Mouse (Mus musculus): ENCODE measurements at regions not wholly inside any gene's neighbourhood (a gene's known extent, or its start where the extent isn't known, plus 50 kb on each side); places are given as distances from the start of the nearest gene placed in this dataset.

DNA sequence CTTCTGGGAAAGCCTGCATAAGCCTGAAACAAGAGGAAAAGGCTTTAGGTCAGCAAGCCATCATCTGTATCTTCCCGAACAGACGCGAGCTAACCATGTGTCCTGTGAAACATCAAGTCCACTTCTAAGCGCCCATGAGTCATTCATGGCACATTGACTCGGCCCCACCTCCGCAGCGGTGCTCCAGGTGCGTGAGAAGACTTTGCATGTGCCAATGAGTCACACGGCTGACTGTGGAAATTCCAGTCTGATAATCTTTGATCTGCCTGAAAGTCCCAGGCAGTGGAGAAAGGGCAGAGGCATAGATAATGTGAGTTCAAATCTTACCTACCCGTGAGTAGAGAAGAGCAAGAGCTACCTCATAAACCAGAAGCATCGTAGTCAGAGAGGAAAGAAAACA lies 137.8 kb downstream of the Pfkfb3 start:
- no peak for DNase-seq

DNA sequence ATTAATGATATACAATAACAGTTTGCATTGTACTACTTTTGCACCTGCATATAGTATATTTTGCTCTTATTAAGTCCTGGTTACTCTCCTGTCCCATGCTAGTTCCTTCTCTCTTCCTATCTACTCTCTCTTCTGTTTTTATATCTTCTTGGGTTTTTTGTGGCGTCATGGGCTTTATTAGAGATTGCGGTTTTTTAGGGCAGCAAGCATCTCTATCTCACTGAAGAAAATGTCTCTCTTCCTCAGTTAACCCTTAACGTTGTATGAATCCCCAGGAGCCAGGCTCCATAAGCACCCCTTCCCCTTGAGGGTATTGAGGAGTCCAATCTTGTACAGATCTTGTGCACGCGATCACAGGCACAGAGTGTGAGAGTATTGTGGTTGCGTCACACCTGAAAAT lies 141.4 kb downstream of the Pfkfb3 start:
- no peak for DNase-seq

DNA sequence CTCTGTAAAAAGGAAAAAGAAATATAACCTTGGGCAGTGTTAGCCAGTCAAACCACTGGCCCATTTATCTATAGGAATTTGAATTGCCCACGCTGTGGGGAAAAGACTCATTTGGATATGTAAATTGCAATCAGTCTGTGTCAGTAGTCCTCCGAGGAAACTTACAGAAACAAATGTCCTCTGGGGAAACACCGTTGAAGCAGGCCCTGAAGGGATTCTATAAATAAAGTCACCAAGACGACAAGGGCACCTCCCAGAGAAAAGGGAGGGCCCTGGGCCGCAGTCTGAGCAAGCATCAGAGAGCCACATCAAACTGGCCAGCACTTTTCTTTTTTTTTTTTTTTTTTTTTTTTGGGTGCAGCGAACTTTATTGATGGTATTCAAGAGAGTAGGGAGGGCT lies 145.4 kb downstream of the Pfkfb3 start:
- no peak for DNase-seq

DNA sequence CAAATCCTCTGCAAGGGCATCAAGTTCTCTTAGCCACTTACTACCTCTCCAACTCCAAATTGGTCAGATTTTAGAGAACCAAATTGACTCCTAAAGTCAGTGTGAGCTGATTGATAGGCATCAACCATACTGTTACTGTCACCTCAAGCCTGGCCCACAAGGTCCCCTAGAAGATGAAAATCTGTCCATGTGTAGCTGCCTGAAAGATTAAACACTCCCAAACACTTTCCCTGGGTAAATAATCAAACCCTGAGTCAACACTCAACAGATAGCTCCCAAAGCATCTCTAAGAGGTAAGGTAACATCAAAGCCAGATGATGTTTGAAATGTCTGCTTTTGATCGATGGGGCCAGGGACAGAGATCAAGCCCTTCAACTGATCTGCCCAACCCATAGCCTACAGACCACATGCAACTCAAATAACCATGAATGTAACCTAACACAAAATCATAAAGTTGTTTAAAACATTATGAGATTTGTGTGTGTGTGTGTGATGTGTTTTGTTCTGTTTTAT lies 147.7 kb downstream of the Pfkfb3 start:
- DNase-seq: no peak

DNA sequence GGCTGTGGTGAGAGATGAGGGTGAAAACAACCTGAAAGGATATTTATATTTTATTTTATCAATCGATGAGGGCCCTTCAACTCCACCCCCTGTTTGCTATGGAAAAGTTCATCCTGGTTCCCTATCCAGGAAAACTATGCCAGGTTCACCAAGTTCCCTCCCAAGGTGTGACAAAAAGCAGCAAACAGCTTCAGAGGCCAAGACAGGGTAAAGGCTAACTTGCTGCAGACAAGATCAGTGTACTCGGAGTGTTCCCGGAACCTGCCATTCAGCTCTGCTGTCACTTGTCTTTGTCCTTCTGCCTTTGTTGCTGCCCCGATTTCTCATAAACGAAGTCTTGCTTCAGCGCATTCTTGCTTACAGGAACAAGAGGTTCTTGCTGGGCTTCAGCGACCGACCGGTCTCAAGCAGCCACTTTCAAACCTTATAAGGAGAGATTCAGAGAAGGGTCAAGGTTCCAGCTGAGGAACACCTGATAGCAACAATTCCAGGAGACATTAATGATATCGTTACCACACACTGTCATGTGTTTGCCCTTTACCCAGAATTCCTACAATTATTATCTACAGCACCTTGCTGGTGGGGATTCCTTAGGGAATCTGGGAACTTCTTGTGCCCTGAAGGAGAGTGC lies 151.5 kb downstream of the Pfkfb3 start:
- DNase-seq: no peak

DNA sequence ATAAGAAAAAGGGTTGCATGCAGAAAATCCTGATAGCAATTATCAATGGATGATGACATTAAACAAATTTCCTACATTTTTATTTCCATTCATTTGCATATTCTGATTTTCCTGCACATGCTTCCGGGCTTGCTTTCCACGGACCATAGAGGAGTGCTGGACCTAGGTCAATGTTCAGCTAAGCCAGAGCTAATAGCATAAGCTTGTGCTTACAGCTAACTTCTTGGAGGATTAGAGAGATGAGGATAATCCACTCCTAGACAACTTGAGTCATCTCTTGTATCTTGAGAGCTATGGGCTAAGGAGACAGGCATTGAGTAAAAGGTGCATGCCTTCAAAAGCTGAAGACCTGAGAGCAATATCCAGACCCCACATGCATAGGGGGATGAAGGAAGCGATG lies 154.5 kb downstream of the Pfkfb3 start:
- no peak for DNase-seq

DNA sequence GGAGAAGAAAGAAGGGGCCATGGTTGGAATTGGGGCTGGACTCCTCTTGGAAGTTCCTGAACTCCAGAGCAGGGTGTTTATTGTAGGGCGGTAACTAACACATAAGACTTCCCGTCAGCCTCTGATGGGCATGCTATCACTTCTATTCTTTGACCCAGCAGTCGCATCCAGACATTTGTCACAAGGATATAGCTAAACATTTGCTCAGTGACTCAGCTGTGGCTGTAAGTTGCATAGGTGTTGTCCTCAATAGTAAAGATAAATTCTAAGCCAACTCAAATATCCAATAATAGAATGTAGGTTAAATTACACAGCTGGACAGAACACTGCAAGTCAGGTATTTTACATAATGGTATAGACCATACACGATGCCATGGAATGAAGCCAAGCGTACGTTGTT lies 154.9 kb downstream of the Pfkfb3 start:
- DNase-seq: no peak

DNA sequence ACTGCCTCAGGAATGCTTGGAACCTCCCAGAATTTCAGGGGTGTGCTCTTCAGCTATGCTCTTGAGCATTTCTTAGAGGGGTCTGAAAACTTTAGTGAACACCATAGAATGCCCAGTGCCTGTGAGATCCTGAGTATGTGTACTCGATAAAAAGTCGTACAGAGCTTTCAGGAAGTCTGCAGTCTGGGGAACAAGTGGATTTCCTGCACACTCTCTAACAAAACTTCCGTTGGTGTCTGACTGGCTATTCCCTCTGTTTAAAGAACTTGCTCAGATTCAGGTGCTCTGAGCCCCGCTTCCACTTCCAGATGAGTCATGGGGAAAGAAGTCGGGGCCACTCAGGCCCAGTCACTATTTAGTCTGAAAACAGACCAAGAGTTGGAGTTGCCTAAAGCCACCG lies 155.5 kb downstream of the Pfkfb3 start:
- no peak for DNase-seq

DNA sequence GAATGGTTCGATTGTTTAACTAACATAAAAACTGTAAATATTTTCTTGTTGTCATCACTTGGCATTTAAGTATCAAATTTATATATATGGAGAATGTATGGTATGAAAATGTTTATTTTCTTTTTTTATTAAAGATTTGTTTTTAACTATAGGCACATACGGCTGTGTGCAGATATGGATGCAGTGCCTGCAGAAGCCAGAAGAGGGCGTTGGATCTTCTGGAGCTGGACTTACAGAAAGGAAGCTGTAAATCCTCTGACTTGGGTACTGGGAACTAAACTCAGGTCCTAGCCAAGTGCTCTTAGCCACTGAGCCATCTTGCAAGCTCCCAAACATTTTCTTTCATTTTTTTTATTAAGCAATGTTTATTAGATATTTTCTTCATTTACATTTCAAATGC lies 157.0 kb downstream of the Pfkfb3 start:
- peak; percentile 13 to 31 for DNase-seq

DNA sequence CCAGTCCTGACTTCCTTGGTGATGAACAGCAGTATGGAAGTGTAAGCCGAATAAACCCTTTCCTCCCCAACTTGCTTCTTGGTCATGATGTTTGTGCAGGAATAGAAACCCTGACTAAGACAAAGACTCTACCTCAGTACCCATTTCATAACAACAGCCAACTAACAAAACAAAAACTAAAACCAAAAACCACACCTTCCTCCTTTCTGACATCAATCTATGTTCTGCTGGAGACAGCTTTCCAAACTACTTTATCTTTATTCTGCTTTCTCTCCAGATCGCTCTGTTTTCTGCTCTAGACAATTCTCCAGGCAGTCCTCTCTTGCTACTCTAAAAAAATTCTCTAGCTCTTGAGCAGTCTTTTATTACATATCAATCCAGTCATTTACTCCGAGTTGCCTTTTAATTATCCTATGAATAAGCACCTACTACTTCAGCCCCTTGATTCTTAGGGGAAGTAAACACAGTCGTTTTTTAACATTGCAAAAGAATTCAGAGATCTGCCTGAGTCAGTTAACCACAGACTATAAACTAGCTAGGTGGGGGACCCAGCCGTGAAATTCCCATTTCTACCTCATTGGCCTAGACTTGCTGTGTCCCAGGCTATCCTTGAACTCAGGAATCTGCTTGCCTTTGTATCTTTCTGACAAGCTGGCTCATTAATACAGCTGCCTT lies 159.1 kb downstream of the Pfkfb3 start:
- no peak for DNase-seq

DNA sequence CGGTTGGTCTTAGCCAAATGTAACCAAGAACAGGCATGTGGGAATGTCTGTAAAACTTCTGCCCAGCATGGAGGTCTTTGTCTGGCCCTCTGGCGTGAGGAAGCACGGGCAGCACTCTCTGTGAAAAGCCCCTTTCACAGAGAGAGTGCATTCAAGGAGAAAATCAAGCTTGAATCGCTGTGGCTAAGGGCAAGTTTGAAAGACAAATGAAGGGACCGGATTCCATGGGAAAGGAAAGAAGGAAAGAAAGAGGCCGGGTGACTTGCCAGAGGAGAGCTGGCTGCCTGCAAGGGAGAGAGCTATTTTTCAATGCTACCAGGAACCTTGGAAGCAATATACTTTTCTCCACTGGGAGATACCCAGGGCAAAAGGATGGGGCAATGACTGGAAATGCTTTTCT lies 162.2 kb downstream of the Pfkfb3 start:
- DNase-seq: peak; percentile 19 to 51

DNA sequence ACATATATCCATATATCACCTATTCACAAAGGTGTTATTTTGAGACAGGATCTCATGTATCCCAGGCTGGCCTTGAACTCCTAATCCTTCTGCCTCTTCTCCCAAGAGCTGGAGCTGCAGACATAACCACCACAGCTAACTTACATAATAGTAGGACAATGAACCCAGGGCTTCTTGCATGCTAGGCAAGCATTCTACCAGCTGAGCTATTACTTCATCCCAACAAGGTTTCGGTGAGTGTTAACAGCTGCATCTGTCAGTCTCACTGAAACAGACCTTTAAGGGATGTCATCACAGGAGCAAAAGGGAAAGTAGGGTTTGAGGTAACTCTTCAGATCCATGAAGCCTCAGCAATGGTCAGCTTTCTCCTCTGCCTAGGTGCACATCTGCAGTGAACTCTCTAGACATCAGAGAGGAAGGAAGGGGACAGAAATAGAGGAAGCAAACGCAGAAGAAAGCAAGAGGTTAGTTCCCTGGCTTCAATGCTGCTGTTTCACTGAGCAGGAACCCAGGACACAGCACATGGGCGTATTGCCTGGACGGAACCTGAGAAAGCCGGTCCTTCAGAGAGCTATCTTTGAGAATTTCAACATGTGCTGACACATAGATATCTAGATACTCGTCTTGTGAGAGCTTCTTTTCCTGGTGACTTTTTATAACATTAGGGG lies 163.1 kb downstream of the Pfkfb3 start:
- no peak for DNase-seq

DNA sequence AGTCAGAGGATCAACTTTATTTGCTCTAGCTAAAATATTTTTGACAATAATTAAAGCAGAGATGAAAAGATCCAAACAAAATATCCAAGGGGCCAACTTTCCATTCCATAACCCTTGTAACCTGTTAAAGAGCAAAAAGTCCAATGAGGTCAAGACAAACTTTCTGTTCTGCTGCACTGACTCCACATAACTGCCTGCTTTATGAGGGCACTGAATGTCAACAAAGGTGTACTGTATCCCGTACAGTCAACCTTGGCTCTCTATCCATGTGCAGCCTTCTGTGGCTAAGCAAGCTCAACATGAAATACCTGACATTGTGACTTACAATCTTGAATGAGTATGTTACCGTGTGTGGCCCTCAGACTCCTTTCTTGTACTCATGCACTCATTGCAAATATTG lies 166.3 kb downstream of the Pfkfb3 start:
- DNase-seq: no peak

DNA sequence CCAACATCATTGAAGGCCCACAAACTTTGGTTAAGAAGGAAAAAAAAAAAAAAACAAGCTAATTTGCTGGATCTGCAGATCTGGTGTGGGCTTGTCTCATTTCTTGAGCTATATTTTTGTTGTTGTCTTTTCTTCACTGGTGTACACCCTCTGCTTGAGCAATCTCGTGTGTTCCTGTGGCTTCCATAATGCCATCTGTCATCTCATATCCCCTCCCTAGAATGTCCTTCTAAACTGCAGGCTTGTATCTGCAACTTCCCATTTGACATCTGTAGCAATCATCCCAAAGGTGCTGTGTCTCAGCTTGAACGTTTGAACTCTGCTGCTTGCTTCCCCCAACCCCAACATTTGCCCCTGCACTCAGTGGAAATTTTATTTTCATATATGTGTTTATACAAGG lies 170.1 kb downstream of the Pfkfb3 start:
- DNase-seq: no peak

DNA sequence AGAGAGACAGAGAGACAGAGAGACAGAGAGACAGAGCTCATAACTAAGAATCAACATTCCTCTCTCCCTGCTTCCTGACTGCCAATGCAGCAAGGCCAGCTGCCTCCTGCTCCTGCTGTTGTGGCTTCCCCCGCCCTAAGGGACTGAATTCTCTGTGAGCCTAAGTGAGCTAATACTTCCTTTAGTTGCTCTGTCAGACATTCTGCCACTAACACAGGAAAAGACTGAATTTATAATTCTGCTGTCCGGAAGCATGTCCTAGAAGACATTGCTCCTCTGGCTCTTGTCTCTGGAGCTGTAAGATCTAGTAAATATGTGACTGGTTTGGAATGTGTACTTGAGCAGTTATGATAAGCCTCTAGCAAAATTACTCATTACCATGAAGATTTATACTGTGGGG lies 176.7 kb downstream of the Pfkfb3 start:
- no peak for DNase-seq

DNA sequence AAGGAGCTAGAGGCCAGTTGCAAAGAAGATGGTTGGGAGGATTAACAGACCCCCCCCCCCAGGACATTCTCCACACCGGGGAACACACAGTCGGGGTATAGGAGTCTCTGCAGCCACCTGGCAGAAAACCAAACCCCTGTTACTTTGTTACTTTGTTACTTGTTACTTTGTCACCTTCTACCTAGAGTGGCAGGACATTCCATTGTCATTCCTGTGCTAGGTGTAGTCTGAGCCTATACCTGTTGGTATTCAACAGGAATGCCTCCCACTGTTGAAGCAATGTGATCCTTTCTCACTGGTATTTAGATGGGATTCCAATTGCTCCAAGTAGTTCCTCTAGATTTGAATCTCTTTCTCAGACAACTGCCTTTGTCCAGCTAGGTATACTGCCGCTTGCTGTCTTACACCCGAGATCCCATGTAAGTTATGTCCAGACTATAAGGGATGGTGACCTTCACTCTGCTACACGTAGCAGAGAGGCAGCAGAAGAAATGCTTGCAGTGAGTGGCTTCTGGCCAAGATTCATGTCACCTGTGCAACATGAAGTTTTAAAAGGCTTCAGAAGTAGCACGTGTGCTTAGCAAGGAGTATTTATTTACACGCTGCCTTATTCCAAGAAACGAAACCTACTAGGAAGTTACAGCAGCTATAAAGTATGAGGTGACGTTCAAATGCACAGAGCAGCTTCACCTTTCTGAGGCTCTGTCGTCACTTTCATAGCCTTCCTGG lies 178.0 kb downstream of the Pfkfb3 start:
- DNase-seq: no peak

DNA sequence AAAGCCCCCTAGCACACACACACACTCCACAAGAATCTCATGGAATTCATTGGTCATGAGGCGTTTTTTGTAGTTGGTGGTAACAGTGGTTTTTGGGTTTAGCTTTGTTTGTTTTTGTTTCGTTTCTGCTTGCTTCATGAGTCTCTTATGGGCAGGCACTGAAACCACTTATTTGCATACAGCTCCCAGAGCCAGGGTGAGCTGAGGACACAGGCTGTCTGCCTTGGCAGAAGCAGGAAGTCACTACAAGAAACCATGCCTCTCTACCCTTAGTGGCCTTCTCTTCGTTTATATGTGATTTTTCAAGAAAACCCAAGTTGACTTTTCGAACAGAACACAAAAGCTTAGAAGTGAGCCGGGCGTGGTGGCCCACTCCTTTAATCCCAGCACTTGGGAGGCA lies 178.8 kb downstream of the Pfkfb3 start:
- peak; percentile 70 to 77 for DNase-seq

DNA sequence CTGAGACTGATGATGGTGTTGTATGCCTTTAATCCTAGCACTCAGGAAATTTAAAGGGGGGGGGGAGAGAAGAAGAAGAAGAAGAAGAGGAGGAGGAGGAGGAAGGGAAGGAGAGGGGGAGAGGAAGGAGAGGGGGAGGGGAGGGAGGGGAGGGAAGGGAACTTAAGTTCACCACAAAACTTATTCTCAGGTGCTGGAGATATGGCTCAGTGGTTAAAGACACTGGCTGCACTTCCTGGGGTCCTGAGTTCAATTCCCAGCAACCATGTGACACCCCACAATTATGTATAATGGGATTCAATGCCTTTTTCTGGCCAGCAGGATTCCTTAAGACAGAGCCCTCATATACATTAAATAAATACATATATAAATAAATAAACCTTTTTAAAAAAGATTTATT lies 183.6 kb downstream of the Pfkfb3 start:
- no peak for DNase-seq

DNA sequence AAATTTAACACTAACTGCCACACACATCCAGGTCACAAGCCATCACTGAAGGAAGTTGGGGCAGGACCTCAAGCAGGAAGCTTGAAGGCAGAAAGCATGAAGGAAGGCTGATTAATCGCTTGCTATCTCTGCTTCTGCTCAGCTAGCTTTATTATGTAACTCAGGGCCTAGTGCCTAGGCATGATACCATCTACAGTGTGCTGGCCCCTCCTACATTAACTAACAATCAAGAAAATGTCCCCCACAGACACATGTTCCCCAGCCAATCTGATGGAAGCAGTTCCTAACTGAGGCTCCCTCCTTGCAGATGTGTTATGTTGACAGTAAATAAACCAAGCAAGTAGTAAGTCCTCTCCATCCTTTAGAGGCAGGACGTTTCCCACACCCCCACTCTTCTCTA lies 186.6 kb downstream of the Pfkfb3 start:
- no peak for DNase-seq

DNA sequence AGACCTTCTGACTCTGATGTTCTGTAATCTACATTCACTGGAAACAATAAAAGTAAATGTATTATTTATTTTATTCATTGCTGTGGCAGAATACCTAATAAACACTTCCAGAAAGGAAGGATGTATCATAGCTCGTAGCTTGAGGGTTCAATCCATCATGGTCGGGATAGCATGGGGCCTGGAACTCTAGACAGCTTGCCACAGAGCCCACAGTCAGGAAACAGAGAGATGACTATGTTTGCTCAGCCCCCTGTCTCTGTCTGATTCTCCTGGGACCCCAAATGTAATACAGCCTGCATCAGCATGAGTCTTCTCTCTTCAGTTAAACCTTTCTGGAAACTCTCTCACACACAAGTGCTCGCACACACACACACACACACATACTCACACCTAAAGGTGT lies 188.1 kb downstream of the Pfkfb3 start:
- no peak for DNase-seq

DNA sequence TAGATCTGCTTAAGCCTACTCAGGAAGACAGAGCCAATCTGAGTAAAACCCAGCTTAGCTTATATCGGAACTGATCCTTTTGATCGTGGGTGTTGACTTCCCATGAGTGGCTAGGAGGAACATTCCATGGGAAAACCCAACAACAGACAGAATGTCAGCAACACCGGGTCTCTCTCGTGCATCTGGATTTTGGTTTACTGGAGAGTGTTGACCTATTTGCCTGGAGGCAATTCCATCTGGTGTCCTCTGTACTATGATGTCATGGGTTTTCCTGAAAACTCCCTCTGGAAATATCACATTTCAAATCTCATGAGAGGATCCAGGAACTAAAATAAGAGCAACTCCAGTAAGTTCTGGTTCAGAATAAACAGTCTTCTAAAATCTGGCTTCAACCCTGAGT lies 188.5 kb downstream of the Pfkfb3 start:
- no peak for DNase-seq

DNA sequence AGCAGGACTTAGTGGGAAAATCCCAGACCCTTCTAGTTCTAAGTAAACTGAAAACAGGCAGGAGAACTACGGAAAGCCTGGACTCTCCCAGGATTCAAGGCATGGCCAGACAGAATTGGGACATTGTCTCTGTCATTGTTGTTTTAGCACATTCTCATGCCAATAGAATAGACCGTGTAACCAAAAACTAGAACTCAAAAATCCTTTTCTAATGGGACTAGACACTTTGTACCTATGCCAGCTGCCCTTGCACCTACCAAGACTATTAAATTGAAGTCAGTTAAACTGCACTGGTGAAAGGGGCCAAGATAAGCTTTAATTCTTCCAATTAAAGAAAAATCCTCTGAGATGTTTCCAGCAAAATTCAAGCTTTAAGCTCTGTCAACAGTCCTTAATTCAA lies 189.8 kb downstream of the Pfkfb3 start:
- DNase-seq: peak in 1 of 2 experiments; percentile 37

DNA sequence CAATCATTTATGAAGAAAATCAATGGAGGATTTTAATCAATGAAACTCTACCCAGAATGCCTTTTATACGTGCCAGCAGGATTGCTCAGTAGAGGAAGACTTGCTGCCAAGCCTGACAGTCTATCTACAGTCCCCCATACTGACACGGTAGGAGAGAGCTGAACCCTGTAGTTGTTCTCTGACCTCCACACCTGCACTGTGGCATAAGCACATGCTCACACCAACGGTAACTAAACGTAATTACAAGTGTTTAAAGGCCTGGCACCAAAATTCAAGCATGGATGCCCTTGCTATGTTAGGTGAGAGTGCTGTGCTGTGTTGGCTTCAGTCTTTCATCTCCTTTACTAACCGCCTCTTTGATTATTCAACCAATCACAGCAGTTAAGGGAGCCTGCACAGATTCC lies 190.8 kb downstream of the Pfkfb3 start:
- DNase-seq: peak; percentile 63 to 64

All from cerebellum, postnatal 10 days (tissue).